Mouse (Mus musculus) gastrocnemius, postnatal 4 days (tissue): Measurements from ENCODE around the gene Rxrg. TPM values are rescaled to one million over a fixed set of nuclear protein-coding genes. Genes with fewer than 3 reads are reported as not detected.

ENCODE experiments used
- DNase-seq, 2 experiments: peaks; one replicate each; pipeline ENCODE4 v3.0.0; 2021 to 2022; ENCODE audit warnings: low spot score in 2 of 2, mixed read lengths in 2 of 2
- long read RNA-seq, 2 experiments: library from polyadenylated mRNA; stranded (forward); transcript quantifications; one replicate each; pipeline ENCODE4 v2.0.0; 2021
- total RNA-seq, 2 experiments: library from RNA; stranded (reverse); gene quantifications; 2 replicates each; pipeline ENCODE4 v1.2.3; 2021

Gene Rxrg
- total RNA-seq, result 10 to 100 TPM; 35.8 to 38.0 TPM
- long read RNA-seq, experiment 1, transcript Rxrg-202 (9 exons, 1,630 nt), result major isoform, 28 of 63 reads
- long read RNA-seq, experiment 1, transcript Rxrg-201 (10 exons, 2,110 nt), result minor isoform, 25 of 63 reads
- long read RNA-seq, experiment 1, partial matches to known transcripts, result 4 of 63 reads
- long read RNA-seq, experiment 1, other reads (novel, unspliced or antisense), result 6 of 63 reads
- long read RNA-seq, experiment 2, transcript Rxrg-201 (10 exons, 2,110 nt), result minor isoform, 22 of 70 reads
- long read RNA-seq, experiment 2, transcript Rxrg-202 (9 exons, 1,630 nt), result major isoform, 40 of 70 reads
- long read RNA-seq, experiment 2, partial matches to known transcripts, result 1 of 70 reads
- long read RNA-seq, experiment 2, other reads (novel, unspliced or antisense), result 7 of 70 reads

- peak; percentile 22 to 59 for DNase-seq
Observed at GRCm38 (mm10) chr1:167598255-167599081, at the start of gene Rxrg. TSS of gene Rxrg (plus strand) at chr1:167598384.

- no peak for DNase-seq
Observed at GRCm38 (mm10) chr1:167549324-167549723, 48.9 kb upstream of the Rxrg start.

- peak; percentile 31 to 41 for DNase-seq
Observed at GRCm38 (mm10) chr1:167551601-167552000, 46.6 kb upstream of the Rxrg start.

- no peak for DNase-seq
Observed at GRCm38 (mm10) chr1:167553959-167554526, 44.1 kb upstream of the Rxrg start.

GRCm38 (mm10) chr1:167566571-167566970 lies 31.6 kb upstream of the Rxrg start:
- no peak for DNase-seq

GRCm38 (mm10) chr1:167579131-167579530 lies 19.1 kb upstream of the Rxrg start:
- no peak for DNase-seq

- no peak for DNase-seq
Observed at GRCm38 (mm10) chr1:167583195-167583594, 15.0 kb upstream of the Rxrg start.

GRCm38 (mm10) chr1:167583888-167584287 lies 14.3 kb upstream of the Rxrg start:
- DNase-seq, result no peak

- no peak for DNase-seq
Observed at GRCm38 (mm10) chr1:167588747-167589558, 9.2 kb upstream of the Rxrg start.

GRCm38 (mm10) chr1:167592175-167592574 lies 6.0 kb upstream of the Rxrg start:
- DNase-seq, result no peak

GRCm38 (mm10) chr1:167599211-167599735 lies 1.1 kb downstream of the Rxrg start:
- DNase-seq, result no peak

- DNase-seq, result no peak
Observed at GRCm38 (mm10) chr1:167608201-167608741, 10.1 kb downstream of the Rxrg start.

GRCm38 (mm10) chr1:167617131-167617530 lies 18.9 kb downstream of the Rxrg start:
- DNase-seq, result no peak

GRCm38 (mm10) chr1:167617995-167618489 lies 19.9 kb downstream of the Rxrg start:
- peak in 1 of 2 experiments; percentile 38 for DNase-seq

- no peak for DNase-seq
Observed at GRCm38 (mm10) chr1:167620206-167620795, 22.1 kb downstream of the Rxrg start.

- no peak for DNase-seq
Observed at GRCm38 (mm10) chr1:167625098-167625497, 26.9 kb downstream of the Rxrg start.

- DNase-seq, result no peak
Observed at GRCm38 (mm10) chr1:167631765-167632164, 33.6 kb downstream of the Rxrg start.

- no peak for DNase-seq
Observed at GRCm38 (mm10) chr1:167635702-167636101, 37.5 kb downstream of the Rxrg start.

GRCm38 (mm10) chr1:167636948-167637347 lies 38.8 kb downstream of the Rxrg start:
- peak in 1 of 2 experiments; percentile 43 for DNase-seq

GRCm38 (mm10) chr1:167638053-167638452 lies 39.9 kb downstream of the Rxrg start:
- peak in 1 of 2 experiments; percentile 36 for DNase-seq
